Mouse (Mus musculus) C2C12 (cell line): ENCODE results near the gene Nrp2. TPM values are rescaled to one million over a fixed set of nuclear protein-coding genes. Genes with fewer than 3 reads are reported as not detected.

Experiments
- H3K27me3 ChIP-seq: one replicate; pipeline ENCODE4 v1.6.1; 2011; ENCODE audit not compliant: control insufficient read depth, insufficient read depth, insufficient read length
- H3K36me3 ChIP-seq: one replicate; pipeline ENCODE4 v1.6.1; 2011; ENCODE audit not compliant: control insufficient read depth, insufficient read depth
- H3K4me3 ChIP-seq: one replicate; pipeline ENCODE4 v1.5.1; 2011; ENCODE audit warnings: mild to moderate bottlenecking, control low read depth; ENCODE audit not compliant: poor library complexity, insufficient read depth, severe bottlenecking
- H3K79me2 ChIP-seq: one replicate; pipeline ENCODE4 v1.6.1; 2011; ENCODE audit not compliant: control insufficient read depth, insufficient read depth
- H3K79me3 ChIP-seq: one replicate; pipeline ENCODE4 v1.6.1; 2011; ENCODE audit warnings: low read depth, control low read depth
- H3ac ChIP-seq: one replicate; pipeline ENCODE3; 2011; ENCODE audit warnings: low read depth; ENCODE audit not compliant: control insufficient read depth, insufficient read length
- CEBPB ChIP-seq: IDR thresholded peaks from one replicate; pipeline ENCODE4 v1.6.1; 2011; ENCODE audit warnings: low read depth, mild to moderate bottlenecking, control low read depth, moderate library complexity
- CTCF ChIP-seq: IDR thresholded peaks from one replicate; pipeline ENCODE4 v1.5.1; 2011; ENCODE audit not compliant: control insufficient read depth, insufficient read depth, insufficient read length
- FOSL1 ChIP-seq: IDR thresholded peaks from one replicate; pipeline ENCODE4 v1.8.0; 2011; ENCODE audit warnings: mild to moderate bottlenecking, low read length; ENCODE audit not compliant: poor library complexity, insufficient read depth, severe bottlenecking
- MAX ChIP-seq: IDR thresholded peaks from one replicate; pipeline ENCODE4 v1.6.1; 2011; ENCODE audit warnings: mild to moderate bottlenecking, control low read depth
- MYOD1 ChIP-seq: IDR thresholded peaks from one replicate; pipeline ENCODE4 v1.6.1; 2011; ENCODE audit warnings: low read depth; ENCODE audit not compliant: control insufficient read depth, insufficient read length
- MYOG ChIP-seq: IDR thresholded peaks from one replicate; pipeline ENCODE4 v1.6.1; 2011; ENCODE audit not compliant: control insufficient read depth, insufficient read length; ENCODE audit errors: extremely low read depth
- USF1 ChIP-seq: IDR thresholded peaks from one replicate; pipeline ENCODE4 v1.6.1; 2011; ENCODE audit warnings: low read depth, mild to moderate bottlenecking, control low read depth, moderate library complexity
- polyA plus RNA-seq: library from polyadenylated mRNA; unstranded; fragments of >200 nt; fragmentation: generic; extraction: Trizol; gene quantifications from one replicate; pipeline ENCODE4 v1.2.1, GENCODE M21; 2012; ENCODE audit warnings: missing spikeins

Nrp2 gene
- polyA plus RNA-seq, 1 experiment = 16.8 TPM

- TF ChIP-seq FOSL1 (no peak), MAX (no peak), CEBPB (no peak), CTCF (no peak), MYOG (no peak), MYOD1 (no peak), USF1 (no peak)
- H3K4me3 ChIP-seq = no peak overlapping the region
- no peaks in the 10 kb centered on the region for H3K79me3 ChIP-seq
- no peaks in the 10 kb centered on the region for H3K36me3 ChIP-seq
- no peak overlapping the region for H3ac ChIP-seq
- H3K27me3 ChIP-seq = no peaks in the 10 kb centered on the region
- no peaks in the 10 kb centered on the region for H3K79me2 ChIP-seq
Observed at GRCm38 (mm10) chr1:62678611-62679344, 24.3 kb upstream of the Nrp2 start.

GRCm38 (mm10) chr1:62679466-62679865 lies 23.6 kb upstream of the Nrp2 start:
- TF ChIP-seq MYOD1 = no peak
- no peak for TF ChIP-seq FOSL1
- TF ChIP-seq CEBPB = no peak
- no peak for TF ChIP-seq MYOG
- no peak for TF ChIP-seq MAX
- no peak for TF ChIP-seq USF1
- TF ChIP-seq CTCF = no peak
- Histone ChIP-seq H3ac (no peak overlapping the region), H3K27me3 (no peaks in the 10 kb centered on the region), H3K79me2 (no peaks in the 10 kb centered on the region), H3K79me3 (no peaks in the 10 kb centered on the region), H3K4me3 (no peak overlapping the region), H3K36me3 (no peaks in the 10 kb centered on the region)

GRCm38 (mm10) chr1:62682456-62683385 lies 20.4 kb upstream of the Nrp2 start:
- H3K27me3 ChIP-seq = no peaks in the 10 kb centered on the region
- no peaks in the 10 kb centered on the region for H3K79me3 ChIP-seq
- TF ChIP-seq MYOD1 = no peak
- no peak for TF ChIP-seq CEBPB
- no peak for TF ChIP-seq MAX
- no peak for TF ChIP-seq USF1
- TF ChIP-seq FOSL1 = no peak
- no peak overlapping the region for H3K4me3 ChIP-seq
- H3ac ChIP-seq = no peak overlapping the region
- H3K36me3 ChIP-seq = no peaks in the 10 kb centered on the region
- no peaks in the 10 kb centered on the region for H3K79me2 ChIP-seq

DNA sequence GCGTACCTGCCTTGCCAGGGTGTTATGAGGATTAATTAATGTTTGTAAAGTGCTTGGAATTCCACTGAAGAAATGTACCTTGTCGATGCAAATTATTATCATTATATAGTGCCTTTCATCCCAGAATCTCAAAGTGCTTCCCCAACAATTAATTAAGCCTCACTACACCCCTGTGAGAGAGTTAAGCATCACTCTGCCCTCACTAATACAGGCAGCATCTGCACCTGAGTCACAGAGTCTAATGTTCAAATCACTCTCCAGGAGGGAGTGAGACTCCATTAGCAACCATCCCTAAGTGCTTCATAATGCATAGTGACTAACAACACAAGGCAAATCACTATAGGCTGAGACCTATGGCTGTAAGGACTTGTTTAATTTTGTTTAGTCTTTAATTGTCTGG lies 19.6 kb upstream of the Nrp2 start:
- Histone ChIP-seq H3K79me3 (no peaks in the 10 kb centered on the region), H3ac (no peak overlapping the region), H3K79me2 (no peaks in the 10 kb centered on the region), H3K27me3 (no peaks in the 10 kb centered on the region), H3K36me3 (no peaks in the 10 kb centered on the region), H3K4me3 (no peak overlapping the region)
- TF ChIP-seq USF1 (no peak), CEBPB (no peak), MAX (no peak)

GRCm38 (mm10) chr1:62687511-62687910 lies 15.6 kb upstream of the Nrp2 start:
- Histone ChIP-seq H3K79me2 (no peaks in the 10 kb centered on the region), H3K36me3 (no peaks in the 10 kb centered on the region), H3K79me3 (no peaks in the 10 kb centered on the region), H3K27me3 (no peaks in the 10 kb centered on the region), H3ac (no peak overlapping the region), H3K4me3 (no peak overlapping the region)
- TF ChIP-seq MAX (no peak), USF1 (no peak), CEBPB (no peak), MYOD1 (no peak), CTCF (no peak), FOSL1 (no peak), MYOG (no peak)
